Mouse (Mus musculus) forebrain, embryonic 12.5 days (tissue): Measurements from ENCODE around the gene Pllp. TPM values are rescaled to one million over a fixed set of nuclear protein-coding genes. Genes with fewer than 3 reads are reported as not detected.

Experiments
- ATAC-seq: fragments of 200-750 bp; cut with Nextera tagmentation; 2 replicates; pipeline ENCODE4 v1.8.0; 2017; ENCODE audit warnings: moderate TSS enrichment; ENCODE audit not compliant: low FRiP score
- H3K27ac ChIP-seq: fragments of 300-500 bp; sonication (generic); 2 replicates; pipeline ENCODE4 v1.5.1; 2016; ENCODE audit warnings: mild to moderate bottlenecking
- H3K27me3 ChIP-seq: fragments of 300-500 bp; sonication (generic); 2 replicates; pipeline ENCODE4 v1.6.1; 2016; ENCODE audit warnings: mild to moderate bottlenecking
- H3K36me3 ChIP-seq: fragments of 300-500 bp; sonication (generic); replicated peaks from 2 replicates; pipeline ENCODE4 v1.6.1; 2016; ENCODE audit warnings: mild to moderate bottlenecking
- H3K4me1 ChIP-seq: fragments of 300-500 bp; sonication (generic); 2 replicates; pipeline ENCODE4 v1.6.1; 2016
- H3K4me2 ChIP-seq: fragments of 300-500 bp; sonication (generic); 2 replicates; pipeline ENCODE4 v1.6.1; 2016; ENCODE audit warnings: mild to moderate bottlenecking, moderate library complexity
- H3K4me3 ChIP-seq: fragments of 300-500 bp; sonication (generic); replicated peaks from 2 replicates; pipeline ENCODE4 v1.5.1; 2016; ENCODE audit warnings: mild to moderate bottlenecking
- H3K9ac ChIP-seq: fragments of 300-500 bp; sonication (generic); 2 replicates; pipeline ENCODE4 v1.6.1; 2016; ENCODE audit warnings: mild to moderate bottlenecking
- H3K9me3 ChIP-seq: fragments of 300-500 bp; sonication (generic); 2 replicates; pipeline ENCODE4 v1.6.1; 2016
- WGBS: fragments of 180-500 bp; shearing (Covaris S2); methylation state at CpG from one replicate; pipeline ENCODE4 v1.1.7; 2016; 5-methylcytosine and 5-hydroxymethylcytosine counted together
- polyA plus RNA-seq: library from polyadenylated mRNA; unstranded; fragments of >200 nt; fragmentation: Nextera tagmentation; extraction: Ambion mirVana; gene quantifications from 2 replicates; pipeline ENCODE4 v1.2.1, GENCODE M21; 2016

Pllp gene
- polyA plus RNA-seq, 1 experiment from 2014 or later = 0.52 TPM

DNA sequence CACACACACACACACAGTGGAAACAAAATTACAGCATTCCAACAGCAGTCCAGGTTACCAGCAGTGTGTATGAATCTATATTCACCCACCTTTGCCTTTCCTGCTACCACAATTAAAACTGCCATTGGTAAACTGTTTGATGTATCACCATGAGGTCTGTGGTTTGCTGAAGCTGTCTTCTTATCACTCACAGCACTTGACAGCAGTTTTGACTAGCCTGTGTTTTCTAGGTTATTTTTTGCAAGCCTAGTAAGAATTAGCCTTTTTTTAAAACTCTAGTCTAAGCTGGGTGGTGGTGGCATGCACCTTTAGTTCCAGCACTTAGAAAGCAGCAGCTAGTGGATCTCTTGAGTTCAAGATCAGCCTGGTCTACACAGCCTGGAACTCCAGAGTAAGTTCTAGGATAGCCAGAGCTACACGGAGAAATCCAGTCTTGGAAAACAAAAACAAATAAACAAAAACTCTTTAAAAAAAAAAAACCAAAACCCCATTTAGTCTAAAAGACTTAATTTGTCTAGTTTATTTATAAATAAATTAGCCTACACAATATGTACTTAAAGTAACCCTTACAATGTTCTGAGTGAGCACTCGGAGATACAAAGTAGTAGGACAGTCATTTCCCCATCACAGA is 62.4 kb downstream of the Pllp start:
- no peak overlapping the region for H3K4me2 ChIP-seq
- no peak overlapping the region for H3K9ac ChIP-seq
- WGBS = 93% methylated on average over 2 of the region's 2 CpGs
- H3K4me1 ChIP-seq = no peaks in the 10 kb centered on the region
- H3K36me3 ChIP-seq = peaks cover 76% of the 10 kb centered on the region
- H3K27ac ChIP-seq = no peak overlapping the region
- H3K27me3 ChIP-seq = no peaks in the 10 kb centered on the region
- H3K9me3 ChIP-seq = no peaks in the 10 kb centered on the region
- no peak for ATAC-seq
- H3K4me3 ChIP-seq = no peak overlapping the region

Other genes starting within 250 kb of the Pllp start
- gene Cpne2, start 163.3 kb downstream of the Pllp start, polyA plus RNA-seq = 18.2 and 18.5 TPM in 2 replicates
- gene Rspry1, start 94.3 kb downstream of the Pllp start, polyA plus RNA-seq = 53.4 and 54.7 TPM in 2 replicates
- 116 and 122 TPM in 2 replicates for gene Fam192a, start 94.3 kb downstream of the Pllp start, polyA plus RNA-seq
- gene Arl2bp, start 29.7 kb downstream of the Pllp start, polyA plus RNA-seq = 242 and 248 TPM in 2 replicates
- not detected in 2 replicates for gene Ccl22, start 49.3 kb upstream of the Pllp start, polyA plus RNA-seq
- 8.3 and 9.4 TPM in 2 replicates for gene Cx3cl1, start 75.7 kb upstream of the Pllp start, polyA plus RNA-seq
- gene Ccl17, start 114.2 kb upstream of the Pllp start, polyA plus RNA-seq = 0.56 TPM in 1 of 2 replicates, not detected in the other
- gene Coq9, start 142.0 kb upstream of the Pllp start, polyA plus RNA-seq = 47.8 and 52.3 TPM in 2 replicates
- gene Ciapin1, start 142.1 kb upstream of the Pllp start, polyA plus RNA-seq = 170 and 179 TPM in 2 replicates
- 144 and 147 TPM in 2 replicates for gene Polr2c, start 161.2 kb upstream of the Pllp start, polyA plus RNA-seq
- 22.0 and 25.1 TPM in 2 replicates for gene Dok4, start 180.1 kb upstream of the Pllp start, polyA plus RNA-seq
- 11.8 and 15.9 TPM in 2 replicates for gene Ccdc102a, start 221.8 kb upstream of the Pllp start, polyA plus RNA-seq
- gene Adgrg5, start 227.4 kb upstream of the Pllp start, polyA plus RNA-seq = not detected in 2 replicates